Mouse (Mus musculus): Measurements from ENCODE around the gene Dcp1a.
A peak's percentile ranks its signal among the peaks of the same experiment; 100 is the strongest.

Gene Dcp1a

GRCm38 (mm10) chr14:30570303-30570702 is 91.0 kb downstream of the Dcp1a start:
- peaks cover 75% of the 10 kb centered on the region for H3K4me1 ChIP-seq (replicated peaks; ENCODE audit: low read depth, low read length)
- peaks cover 99% of the 10 kb centered on the region for H3K36me3 ChIP-seq (ENCODE audit: insufficient read depth, low read length)
- H3K27me3 ChIP-seq (ENCODE audit: insufficient read depth, low read length): no peaks in the 10 kb centered on the region
- no peaks in the 10 kb centered on the region for H3K9me3 ChIP-seq (ENCODE audit: low read length)
- H3K4me3 ChIP-seq (replicated peaks; ENCODE audit: low read length): no peak overlapping the region
- TF ChIP-seq POU5F1 (IDR thresholded peaks at IDR 0.05; ENCODE audit: borderline replicate concordance, low read length): no peak
- TF ChIP-seq NANOG (IDR thresholded peaks at IDR 0.05; ENCODE audit: borderline replicate concordance, low read length): no peak
- TF ChIP-seq CTCF (conservative IDR thresholded peaks at IDR 0.05; ENCODE audit: low read length): no peak

- Histone ChIP-seq H3K4me1 (replicated peaks; ENCODE audit: low read depth, low read length) (peaks cover 71% of the 10 kb centered on the region), H3K9me3 (ENCODE audit: low read length) (no peaks in the 10 kb centered on the region), H3K4me3 (replicated peaks; ENCODE audit: low read length) (no peak overlapping the region), H3K27me3 (ENCODE audit: insufficient read depth, low read length) (no peaks in the 10 kb centered on the region), H3K36me3 (ENCODE audit: insufficient read depth, low read length) (peaks cover 93% of the 10 kb centered on the region)
- TF ChIP-seq POU5F1 (IDR thresholded peaks at IDR 0.05; ENCODE audit: borderline replicate concordance, low read length): no peak
- TF ChIP-seq CTCF (conservative IDR thresholded peaks at IDR 0.05; ENCODE audit: low read length): no peak
- no peak for TF ChIP-seq NANOG (IDR thresholded peaks at IDR 0.05; ENCODE audit: borderline replicate concordance, low read length)
Observed at GRCm38 (mm10) chr14:30572253-30572652, 92.9 kb downstream of the Dcp1a start.

GRCm38 (mm10) chr14:30573235-30573634 is 93.9 kb downstream of the Dcp1a start:
- Histone ChIP-seq H3K9me3 (ENCODE audit: low read length) (no peaks in the 10 kb centered on the region), H3K36me3 (ENCODE audit: insufficient read depth, low read length) (peaks cover 83% of the 10 kb centered on the region), H3K4me3 (replicated peaks; ENCODE audit: low read length) (no peak overlapping the region), H3K4me1 (replicated peaks; ENCODE audit: low read depth, low read length) (peaks cover 68% of the 10 kb centered on the region), H3K27me3 (ENCODE audit: insufficient read depth, low read length) (no peaks in the 10 kb centered on the region)
- TF ChIP-seq POU5F1 (IDR thresholded peaks at IDR 0.05; ENCODE audit: borderline replicate concordance, low read length): no peak
- TF ChIP-seq NANOG (IDR thresholded peaks at IDR 0.05; ENCODE audit: borderline replicate concordance, low read length): no peak
- no peak for TF ChIP-seq CTCF (conservative IDR thresholded peaks at IDR 0.05; ENCODE audit: low read length)

- H3K4me3 ChIP-seq (replicated peaks; ENCODE audit: low read length): no peak overlapping the region
- no peaks in the 10 kb centered on the region for H3K9me3 ChIP-seq (ENCODE audit: low read length)
- TF ChIP-seq NANOG (IDR thresholded peaks at IDR 0.05; ENCODE audit: borderline replicate concordance, low read length): no peak
- peak; percentile 97 for TF ChIP-seq CTCF (conservative IDR thresholded peaks at IDR 0.05; ENCODE audit: low read length)
- H3K4me1 ChIP-seq (replicated peaks; ENCODE audit: low read depth, low read length): peaks cover 66% of the 10 kb centered on the region
- peaks cover 75% of the 10 kb centered on the region for H3K36me3 ChIP-seq (ENCODE audit: insufficient read depth, low read length)
- H3K27me3 ChIP-seq (ENCODE audit: insufficient read depth, low read length): no peaks in the 10 kb centered on the region
Observed at GRCm38 (mm10) chr14:30573983-30574584, 94.7 kb downstream of the Dcp1a start.

- H3K27me3 ChIP-seq (ENCODE audit: insufficient read depth, low read length): no peaks in the 10 kb centered on the region
- peaks cover 79% of the 10 kb centered on the region for H3K4me1 ChIP-seq (replicated peaks; ENCODE audit: low read depth, low read length)
- peaks cover 58% of the 10 kb centered on the region for H3K36me3 ChIP-seq (ENCODE audit: insufficient read depth, low read length)
- H3K4me3 ChIP-seq (replicated peaks; ENCODE audit: low read length): peak overlapping the region; percentile 48
- H3K9me3 ChIP-seq (ENCODE audit: low read length): no peaks in the 10 kb centered on the region
- TF ChIP-seq POU5F1 (IDR thresholded peaks at IDR 0.05; ENCODE audit: borderline replicate concordance, low read length) (no peak), CTCF (conservative IDR thresholded peaks at IDR 0.05; ENCODE audit: low read length) (no peak), NANOG (IDR thresholded peaks at IDR 0.05; ENCODE audit: borderline replicate concordance, low read length) (no peak)
Observed at GRCm38 (mm10) chr14:30575791-30576190, 96.5 kb downstream of the Dcp1a start.

GRCm38 (mm10) chr14:30576260-30576659 is 96.9 kb downstream of the Dcp1a start:
- Histone ChIP-seq H3K27me3 (ENCODE audit: insufficient read depth, low read length) (no peaks in the 10 kb centered on the region), H3K4me1 (replicated peaks; ENCODE audit: low read depth, low read length) (peaks cover 80% of the 10 kb centered on the region), H3K4me3 (replicated peaks; ENCODE audit: low read length) (peak overlapping the region; percentile 48), H3K9me3 (ENCODE audit: low read length) (no peaks in the 10 kb centered on the region), H3K36me3 (ENCODE audit: insufficient read depth, low read length) (peaks cover 53% of the 10 kb centered on the region)
- TF ChIP-seq CTCF (conservative IDR thresholded peaks at IDR 0.05; ENCODE audit: low read length) (no peak), POU5F1 (IDR thresholded peaks at IDR 0.05; ENCODE audit: borderline replicate concordance, low read length) (no peak), NANOG (IDR thresholded peaks at IDR 0.05; ENCODE audit: borderline replicate concordance, low read length) (no peak)
